Mouse (Mus musculus): Measurements from ENCODE around the gene Smoc1.

The Smoc1 gene

DNA sequence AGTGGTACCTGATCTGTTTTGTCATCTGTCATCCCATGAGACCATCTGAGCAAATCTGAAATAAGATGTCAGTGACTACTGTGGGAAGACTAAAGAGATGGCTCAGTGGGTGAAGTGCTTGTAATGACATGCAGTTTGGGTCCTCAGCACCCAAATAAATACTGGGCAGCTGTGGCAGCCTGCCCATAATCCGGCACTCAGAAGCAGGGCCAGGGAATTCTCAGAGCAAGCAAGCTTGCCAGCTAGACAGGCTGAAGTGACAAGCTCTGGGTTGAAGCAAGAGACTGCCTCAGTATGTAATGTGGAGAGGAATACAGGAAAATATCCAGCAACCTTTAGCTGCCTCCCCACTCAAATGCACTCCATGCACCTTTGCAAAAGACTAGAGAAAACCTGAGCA, 58.6 kb downstream of the Smoc1 start:
- DNase-seq, result no peak

- no peak for DNase-seq
Measured at GRCm38 (mm10) chr12:81088131-81088530, 61.5 kb downstream of the Smoc1 start.

GRCm38 (mm10) chr12:81091641-81092040, 65.0 kb downstream of the Smoc1 start:
- no peak for DNase-seq

GRCm38 (mm10) chr12:81092641-81093040, 66.0 kb downstream of the Smoc1 start:
- no peak for DNase-seq

- DNase-seq, result no peak
Measured at GRCm38 (mm10) chr12:81093211-81093610, 66.6 kb downstream of the Smoc1 start.

DNA sequence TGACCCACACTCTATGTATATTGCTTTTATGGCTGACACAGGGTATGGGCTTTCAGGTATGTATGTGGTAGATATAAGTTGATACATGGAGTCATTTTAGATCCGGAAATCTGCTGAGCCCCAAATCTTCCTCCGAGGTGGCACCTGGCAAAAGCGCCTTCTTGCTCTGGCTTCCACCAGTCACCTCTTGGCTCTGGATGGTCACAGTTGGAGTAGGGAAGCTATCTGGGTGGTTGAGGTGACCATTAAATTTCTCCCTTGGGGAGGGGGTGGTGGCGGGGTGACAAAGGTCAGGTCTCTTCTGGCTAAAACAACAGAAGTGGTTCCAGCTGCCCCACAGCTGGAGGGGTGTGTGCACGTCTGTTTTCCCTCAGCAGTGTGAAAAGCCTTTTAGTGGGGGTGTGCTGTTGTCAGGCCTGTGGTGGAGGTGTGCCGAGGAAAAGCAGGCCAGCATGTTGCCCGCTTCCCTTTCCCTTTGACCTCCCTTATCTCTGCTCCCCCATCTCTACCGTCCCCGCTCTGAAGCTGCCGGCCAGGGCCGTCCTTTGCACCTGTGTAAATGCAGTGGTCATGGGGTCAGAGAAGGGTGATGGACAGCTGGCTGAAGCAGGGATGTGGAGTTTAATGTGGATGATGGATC, 68.3 kb downstream of the Smoc1 start:
- no peak for DNase-seq

DNA sequence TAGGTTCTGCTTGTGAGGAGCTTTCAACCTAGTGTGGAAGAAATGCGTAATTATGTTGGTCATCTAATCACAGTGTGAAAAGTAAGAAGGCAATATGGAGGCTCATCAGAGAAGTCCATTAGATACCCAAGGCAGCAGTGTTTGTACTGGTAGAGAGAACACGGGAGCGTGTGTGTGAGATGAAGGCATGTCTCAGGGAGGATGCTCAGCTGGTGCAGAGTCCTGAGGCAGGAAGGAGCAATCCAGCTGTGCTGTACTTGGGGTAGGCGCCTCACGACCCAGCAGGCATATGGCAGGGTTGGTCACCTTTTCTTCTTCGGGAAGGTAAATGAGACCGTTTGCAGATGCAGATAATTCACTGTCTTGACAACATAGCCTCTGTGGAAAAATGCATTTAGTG, 70.7 kb downstream of the Smoc1 start:
- DNase-seq, result no peak

GRCm38 (mm10) chr12:81097738-81098137, 71.1 kb downstream of the Smoc1 start:
- no peak for DNase-seq

DNA sequence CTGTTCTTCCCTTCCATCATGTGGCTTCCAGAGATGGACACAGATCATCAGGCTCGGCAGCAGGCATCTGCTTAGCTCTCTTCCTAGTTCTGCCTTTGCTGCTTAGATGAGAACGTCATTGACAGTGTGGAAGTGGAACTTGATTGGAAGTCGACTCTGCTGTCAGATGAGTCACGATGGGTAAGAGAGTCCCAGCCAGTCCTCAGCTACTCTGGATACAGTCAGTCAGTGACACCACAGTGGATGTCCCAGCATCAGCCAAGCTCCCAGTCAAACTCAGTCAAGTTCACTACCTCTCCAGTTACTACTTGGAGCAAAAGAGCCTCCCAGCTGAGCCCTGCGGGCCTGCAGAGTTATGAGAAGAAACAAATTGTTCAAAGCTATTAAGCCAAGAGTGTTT, 72.6 kb downstream of the Smoc1 start:
- no peak for DNase-seq

- no peak for DNase-seq
Measured at GRCm38 (mm10) chr12:81101691-81102090, 75.1 kb downstream of the Smoc1 start.

GRCm38 (mm10) chr12:81104546-81104945, 77.9 kb downstream of the Smoc1 start:
- DNase-seq, result no peak

- DNase-seq, result peak; percentile 69
Measured at GRCm38 (mm10) chr12:81105721-81106633, 79.4 kb downstream of the Smoc1 start.

GRCm38 (mm10) chr12:81107278-81108100, 80.9 kb downstream of the Smoc1 start:
- DNase-seq, result no peak

DNA sequence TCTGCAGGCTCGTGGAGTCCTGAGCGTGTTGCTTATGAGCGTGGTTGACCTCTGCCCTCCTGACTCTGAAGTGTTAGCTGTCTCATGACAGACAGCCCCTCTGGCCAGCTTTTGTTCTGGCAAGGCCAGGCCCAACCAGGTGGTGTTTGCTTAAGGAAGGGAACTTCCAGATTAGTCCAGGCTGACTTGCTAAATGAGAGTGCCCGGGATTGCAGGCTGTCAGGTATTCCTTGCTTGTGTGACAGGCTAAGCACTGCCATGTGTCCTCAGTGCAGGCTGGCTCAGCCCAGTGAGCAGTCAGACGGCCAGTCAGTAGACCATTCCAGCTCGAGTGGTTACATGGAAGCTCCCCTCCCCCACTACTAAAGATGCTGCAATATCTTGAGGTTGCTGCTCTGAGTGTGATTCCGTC, 82.0 kb downstream of the Smoc1 start:
- DNase-seq, result no peak

DNA sequence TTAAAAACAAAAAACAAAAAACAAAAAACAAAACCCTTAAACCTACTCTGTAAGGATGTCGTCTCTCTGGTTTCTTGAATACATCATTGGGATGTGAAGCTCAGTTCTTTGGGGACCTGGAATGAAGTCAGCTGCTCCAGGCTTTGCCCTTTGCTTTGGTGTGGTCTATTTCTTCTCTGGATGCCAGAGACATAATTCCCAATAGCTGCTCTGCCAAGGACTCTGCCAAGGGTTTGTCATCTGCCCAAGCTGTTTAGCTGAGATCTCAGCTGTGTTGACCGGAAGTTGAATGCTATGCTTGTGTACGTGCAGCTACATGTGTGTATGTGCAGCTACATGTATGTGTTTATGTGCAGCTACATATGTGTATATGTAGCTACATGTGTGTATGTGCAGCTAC, 83.4 kb downstream of the Smoc1 start:
- DNase-seq, result no peak

DNA sequence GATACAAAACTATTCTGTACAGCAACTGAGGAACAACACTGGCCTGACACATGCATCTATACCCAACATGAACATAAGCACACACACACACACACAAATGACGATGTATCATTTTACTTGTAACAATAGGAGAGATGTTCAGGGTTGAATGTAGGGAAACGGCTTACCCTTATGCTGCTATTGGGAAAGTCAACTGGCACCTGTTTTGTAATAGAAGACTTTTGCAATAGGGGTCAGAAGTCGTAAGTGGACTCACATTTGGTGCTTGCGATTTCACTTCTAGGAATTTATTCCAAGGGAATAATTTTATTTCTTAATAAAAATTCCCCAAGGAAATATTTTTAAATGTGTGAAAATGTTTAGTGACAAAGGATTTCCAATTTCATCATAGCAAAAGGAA, 85.7 kb downstream of the Smoc1 start:
- no peak for DNase-seq

GRCm38 (mm10) chr12:81120301-81120700, 93.7 kb downstream of the Smoc1 start:
- no peak for DNase-seq

DNA sequence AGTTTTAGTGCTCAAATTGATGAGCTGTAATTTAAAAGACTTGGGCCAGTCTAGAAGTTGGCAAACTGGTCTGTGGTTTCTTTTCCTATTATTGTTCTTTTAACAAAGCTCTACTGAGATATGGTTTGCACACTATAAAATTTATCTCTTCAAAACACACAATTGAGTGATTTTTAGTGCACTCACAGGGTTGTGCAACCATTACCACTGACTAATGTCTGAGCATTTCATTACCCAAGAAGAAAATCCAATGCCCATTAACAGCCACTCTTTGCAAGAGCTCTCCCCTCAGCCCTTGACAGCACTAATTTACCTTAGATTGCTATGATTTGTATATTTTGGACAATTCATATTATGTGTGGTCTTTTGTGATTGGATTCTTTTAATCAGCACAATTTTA, 97.2 kb downstream of the Smoc1 start:
- DNase-seq, result no peak

DNA sequence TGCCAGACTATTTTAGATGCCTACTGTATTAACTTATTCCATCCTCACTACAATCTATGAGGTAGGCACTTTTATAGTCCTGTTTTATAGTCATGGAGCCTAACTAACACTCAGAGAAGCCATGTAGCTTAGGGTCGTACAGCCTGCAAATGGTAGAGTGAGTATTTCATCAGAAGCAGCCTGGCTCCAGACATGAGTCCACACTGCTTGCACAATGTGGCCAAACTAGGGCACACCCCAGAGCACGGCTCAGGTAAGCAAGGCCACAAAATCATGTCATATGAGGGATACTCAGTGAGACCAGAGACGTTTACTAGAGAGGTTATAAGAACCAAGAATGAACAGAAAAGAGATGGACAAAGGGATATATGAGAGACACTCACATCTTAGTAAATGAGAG, 100.2 kb downstream of the Smoc1 start:
- DNase-seq, result no peak

DNA sequence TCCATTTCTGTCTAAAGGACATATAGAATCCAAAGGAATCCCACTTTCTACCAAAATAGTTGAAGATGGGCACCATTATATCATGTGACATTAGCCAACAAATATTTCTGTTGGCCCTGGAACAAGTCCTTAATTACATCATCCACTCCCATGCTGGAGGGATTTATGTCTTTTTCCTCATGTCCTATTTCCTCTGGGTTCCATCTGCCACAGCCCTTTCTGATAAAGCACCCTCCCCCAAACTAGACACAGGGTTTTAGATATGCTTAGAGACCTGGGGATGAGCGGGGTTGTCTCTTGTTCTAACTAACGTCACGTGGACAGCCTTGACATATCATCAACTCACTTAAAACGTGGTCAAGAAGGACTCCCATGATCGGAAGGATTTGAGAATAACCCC, 102.1 kb downstream of the Smoc1 start:
- DNase-seq, result no peak

DNA sequence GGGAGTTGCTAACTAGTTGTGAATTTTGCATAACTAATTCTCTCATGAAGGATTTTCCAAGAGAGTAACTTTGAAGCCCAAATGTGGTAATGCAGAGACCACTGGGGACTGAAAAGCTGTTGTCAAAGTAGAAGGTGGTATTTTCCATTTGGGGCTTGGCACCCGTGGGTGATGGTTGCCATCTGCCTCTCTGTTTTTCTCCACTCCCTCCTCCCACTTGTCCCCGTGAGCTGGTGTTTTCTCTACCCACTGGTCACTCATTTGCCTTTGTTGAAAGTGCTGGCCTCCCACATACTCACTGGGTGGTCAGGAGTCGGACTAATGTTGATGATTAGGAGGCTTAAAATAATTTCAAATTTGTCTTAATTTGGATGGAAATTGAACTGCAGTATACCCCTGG, 104.1 kb downstream of the Smoc1 start:
- peak; percentile 40 for DNase-seq

GRCm38 (mm10) chr12:81131114-81131513, 104.5 kb downstream of the Smoc1 start:
- DNase-seq, result no peak

DNA sequence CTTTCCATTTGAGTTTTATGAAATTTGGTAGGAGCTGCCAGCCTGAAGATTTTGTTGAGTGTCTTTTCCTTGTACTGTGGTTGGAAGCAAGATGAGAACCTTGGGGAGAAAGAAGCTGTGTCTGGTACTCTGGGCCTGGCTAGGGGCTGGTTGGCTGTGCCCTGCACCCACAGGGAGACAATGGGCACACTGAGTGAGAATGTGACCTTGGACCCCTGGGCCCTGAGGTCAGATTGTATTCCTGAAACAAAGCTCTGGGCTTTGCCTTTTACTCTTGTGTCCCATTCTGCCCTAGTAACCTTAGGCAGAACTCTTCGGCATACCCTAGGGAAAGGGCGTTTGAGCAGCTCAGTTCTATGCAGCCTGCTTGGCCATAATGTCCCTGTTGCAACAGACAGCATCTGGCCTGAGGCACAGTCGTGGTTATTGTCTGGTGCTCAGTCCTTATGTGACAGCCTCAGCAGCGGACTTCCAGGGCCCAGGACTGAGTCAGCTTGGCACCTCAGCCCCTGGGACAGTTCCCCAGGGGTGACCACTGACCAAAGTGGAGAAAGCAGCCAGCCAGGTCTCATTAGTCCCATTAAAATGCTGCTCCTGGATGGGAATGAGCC, 106.6 kb downstream of the Smoc1 start:
- no peak for DNase-seq

All from cerebellum, adult 8-10 months (tissue).